Mouse (Mus musculus) lung, embryonic 16.5 days (tissue): ENCODE data around the gene Smco2. TPM values are rescaled to one million over a fixed set of nuclear protein-coding genes. Genes with fewer than 3 reads are reported as not detected.

Source experiments
- ATAC-seq: fragments of 200-750 bp; cut with Nextera tagmentation; 2 replicates; pipeline ENCODE4 v1.8.0; 2017; ENCODE audit warnings: low read depth, mild to moderate bottlenecking, moderate library complexity
- H3K27ac ChIP-seq: fragments of 300-500 bp; sonication (generic); 2 replicates; pipeline ENCODE4 v1.5.1; 2014; ENCODE audit warnings: mild to moderate bottlenecking, control low read depth, low read length
- H3K27me3 ChIP-seq: fragments of 300-500 bp; sonication (generic); 2 replicates; pipeline ENCODE4 v1.6.1; 2014; ENCODE audit warnings: low read depth, low read length, mixed read lengths; ENCODE audit not compliant: control insufficient read depth, insufficient read depth
- H3K36me3 ChIP-seq: fragments of 300-500 bp; sonication (generic); 2 replicates; pipeline ENCODE4 v1.6.1; 2014; ENCODE audit warnings: low read length; ENCODE audit not compliant: control insufficient read depth, insufficient read depth
- H3K4me1 ChIP-seq: fragments of 300-500 bp; sonication (generic); replicated peaks from 2 replicates; pipeline ENCODE4 v1.6.1; 2014; ENCODE audit warnings: low read length, mixed read lengths; ENCODE audit not compliant: control insufficient read depth, insufficient read depth
- H3K4me2 ChIP-seq: fragments of 300-500 bp; sonication (generic); 2 replicates; pipeline ENCODE4 v1.6.1; 2014; ENCODE audit warnings: low read depth, low read length, control low read depth
- H3K4me3 ChIP-seq: fragments of 300-500 bp; sonication (generic); 2 replicates; pipeline ENCODE4 v1.5.1; 2014; ENCODE audit warnings: mild to moderate bottlenecking, low read length, control low read depth
- H3K9ac ChIP-seq: fragments of 300-500 bp; sonication (generic); 2 replicates; pipeline ENCODE4 v1.6.1; 2014; ENCODE audit warnings: low read length, control low read depth
- H3K9me3 ChIP-seq: fragments of 300-500 bp; sonication (generic); 2 replicates; pipeline ENCODE4 v1.6.1; 2016; ENCODE audit warnings: low read length; ENCODE audit not compliant: control insufficient read depth
- WGBS: fragments of 180-500 bp; shearing (Covaris S2); extraction: QIAGEN DNeasy Blood & Tissue Kit; methylation state at CpG from one replicate; pipeline ENCODE4 v1.1.7; 2014; 5-methylcytosine and 5-hydroxymethylcytosine counted together
- polyA plus RNA-seq: library from polyadenylated mRNA; unstranded; fragments of >200 nt; fragmentation: Nextera tagmentation; extraction: Ambion mirVana; gene quantifications from 2 replicates; pipeline ENCODE4 v1.2.1, GENCODE M21; 2015

Gene Smco2
- polyA plus RNA-seq, 1 experiment from 2014 or later, result not detected

DNA sequence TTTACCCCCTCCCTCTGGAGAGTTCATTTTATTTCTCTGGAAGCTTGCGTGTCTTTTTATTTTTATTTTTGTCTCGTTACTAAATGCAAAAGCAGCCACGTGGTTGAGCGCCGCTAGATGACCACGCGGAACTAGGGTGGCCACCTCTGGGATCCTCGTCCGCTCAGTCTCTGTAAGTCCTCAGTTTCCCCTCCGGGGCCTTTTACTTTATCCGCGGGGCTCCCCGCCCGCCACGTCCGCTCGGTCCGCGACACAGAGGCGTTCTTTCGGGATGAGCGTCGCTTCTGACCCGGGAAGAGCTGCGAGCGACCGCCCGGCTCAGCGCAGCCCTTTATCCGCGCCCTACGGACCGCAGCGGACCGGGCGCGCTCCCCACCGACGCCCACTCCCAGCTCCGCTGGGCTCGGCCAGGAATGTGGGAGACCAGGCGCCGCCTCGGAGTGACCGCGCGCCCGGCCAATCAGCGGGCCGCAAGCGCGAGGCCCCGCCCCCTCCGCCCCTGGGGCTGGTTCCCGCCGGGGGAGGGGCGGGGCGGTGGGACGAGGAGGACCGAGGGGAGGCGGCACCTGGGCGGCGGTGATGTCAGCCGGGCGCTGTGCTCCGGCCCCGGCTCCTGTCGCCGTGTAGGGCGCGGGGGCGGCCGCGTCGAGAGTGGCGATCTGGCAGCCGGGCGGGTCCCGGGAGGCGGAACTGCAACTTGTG lies 38.2 kb downstream of the Smco2 start, which contains the start of gene Ppfibp1:
TSS of gene Ppfibp1 (plus strand) at position 530 of the 702 bp plus-strand sequence.
- under 1% methylated on average over 72 of the region's 80 CpGs for WGBS
- peaks cover 22% of the 10 kb centered on the region for H3K4me1 ChIP-seq
- ATAC-seq, result peak; percentile 97

GRCm38 (mm10) chr6:146888660-146889490 lies 39.0 kb downstream of the Smco2 start:
- Histone ChIP-seq H3K4me3 (peak overlapping the region; percentile 87), H3K27ac (peak overlapping the region; percentile 83), H3K9ac (peak overlapping the region; percentile 97), H3K27me3 (no peaks in the 10 kb centered on the region), H3K36me3 (no peaks in the 10 kb centered on the region), H3K9me3 (no peaks in the 10 kb centered on the region), H3K4me2 (peak overlapping the region; percentile 87), H3K4me1 (peaks cover 22% of the 10 kb centered on the region)
- peak; percentile 60 for ATAC-seq
- 6% methylated on average over 26 of the region's 26 CpGs for WGBS

More for the DNA sequence above, 38.2 kb downstream of the Smco2 start, which contains the start of gene Ppfibp1:
- H3K9me3 ChIP-seq, result no peaks in the 10 kb centered on the region
- H3K9ac ChIP-seq, result peak within 1 kb of the TSS; percentile 97
- peak within 1 kb of the TSS; percentile 83 for H3K27ac ChIP-seq
- H3K27me3 ChIP-seq, result no peaks in the 10 kb centered on the region
- H3K4me2 ChIP-seq, result peak within 1 kb of the TSS; percentile 87
- no peaks in the 10 kb centered on the region for H3K36me3 ChIP-seq
- peak within 1 kb of the TSS; percentile 87 for H3K4me3 ChIP-seq

DNA sequence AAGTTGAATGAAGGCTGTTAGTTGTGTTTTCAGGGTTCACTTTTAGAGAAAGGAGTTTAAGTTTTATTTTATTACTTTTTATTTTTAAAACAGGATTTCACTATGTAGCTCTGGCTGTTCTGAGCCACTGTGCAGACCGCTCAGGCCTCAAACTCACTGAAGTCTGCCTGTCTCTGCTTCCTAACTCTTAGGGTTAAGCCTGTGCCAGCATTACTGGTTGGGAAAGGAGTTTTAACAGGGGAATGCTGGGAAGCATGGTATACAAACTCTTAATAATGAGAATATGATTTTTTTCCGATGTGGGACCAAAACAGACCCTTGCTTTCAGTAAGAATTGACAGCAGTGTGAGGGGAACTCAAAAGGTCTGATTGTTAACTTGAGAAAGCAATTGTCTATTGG lies 40.3 kb downstream of the Smco2 start:
- H3K4me3 ChIP-seq, result no peak overlapping the region
- H3K9me3 ChIP-seq, result no peaks in the 10 kb centered on the region
- peaks cover 20% of the 10 kb centered on the region for H3K4me1 ChIP-seq
- H3K27ac ChIP-seq, result no peak overlapping the region
- H3K9ac ChIP-seq, result no peak overlapping the region
- ATAC-seq, result no peak
- WGBS, result 52% methylated on average over 2 of the region's 2 CpGs
- peak overlapping the region; percentile 23 for H3K4me2 ChIP-seq
- H3K36me3 ChIP-seq, result no peaks in the 10 kb centered on the region
- H3K27me3 ChIP-seq, result no peaks in the 10 kb centered on the region

GRCm38 (mm10) chr6:146890633-146891032 lies 40.7 kb downstream of the Smco2 start:
- Histone ChIP-seq H3K36me3 (no peaks in the 10 kb centered on the region), H3K9me3 (no peaks in the 10 kb centered on the region), H3K4me1 (peaks cover 20% of the 10 kb centered on the region), H3K27me3 (no peaks in the 10 kb centered on the region), H3K4me3 (no peak overlapping the region), H3K9ac (0 out of 2 replicates have a peak overlapping the region, but pooled peaks have one; percentile 0), H3K4me2 (peak overlapping the region; percentile 23), H3K27ac (no peak overlapping the region)
- no peak for ATAC-seq

DNA sequence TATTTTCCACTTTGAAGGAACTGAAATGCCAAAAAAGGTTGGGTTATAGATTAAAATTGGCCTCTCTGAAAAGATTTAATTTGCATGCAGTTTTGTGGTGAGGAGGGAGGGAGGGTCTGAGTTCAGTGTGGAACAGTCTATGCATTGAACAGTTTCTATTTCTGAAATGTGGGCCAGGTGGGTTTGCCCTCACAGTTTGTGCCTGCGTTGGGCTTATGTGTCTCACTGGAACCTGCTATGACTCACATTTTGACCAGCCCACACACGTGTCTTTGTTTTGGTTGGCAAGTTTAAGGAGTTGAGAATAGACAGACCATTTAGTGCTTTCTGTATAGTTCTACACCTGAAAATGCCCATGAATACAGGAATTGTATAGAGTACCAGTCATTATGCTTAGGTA lies 44.0 kb downstream of the Smco2 start:
- no peak for ATAC-seq
- Histone ChIP-seq H3K4me2 (no peak overlapping the region), H3K36me3 (no peaks in the 10 kb centered on the region), H3K4me3 (no peak overlapping the region), H3K9me3 (no peaks in the 10 kb centered on the region), H3K27me3 (no peaks in the 10 kb centered on the region), H3K9ac (no peak overlapping the region), H3K4me1 (peaks cover 19% of the 10 kb centered on the region), H3K27ac (no peak overlapping the region)
- WGBS, result 65% methylated on average over 2 of the region's 2 CpGs

- 74% methylated on average over 6 of the region's 6 CpGs for WGBS
- Histone ChIP-seq H3K36me3 (0 out of 2 replicates have a peak, but pooled peaks cover 2% of the 10 kb centered on the region), H3K27me3 (no peaks in the 10 kb centered on the region), H3K4me3 (no peak overlapping the region), H3K4me1 (peaks cover 10% of the 10 kb centered on the region), H3K4me2 (no peak overlapping the region), H3K9ac (no peak overlapping the region), H3K9me3 (no peaks in the 10 kb centered on the region), H3K27ac (no peak overlapping the region)
- ATAC-seq, result no peak
Measured at GRCm38 (mm10) chr6:146898709-146899108, 48.8 kb downstream of the Smco2 start.

DNA sequence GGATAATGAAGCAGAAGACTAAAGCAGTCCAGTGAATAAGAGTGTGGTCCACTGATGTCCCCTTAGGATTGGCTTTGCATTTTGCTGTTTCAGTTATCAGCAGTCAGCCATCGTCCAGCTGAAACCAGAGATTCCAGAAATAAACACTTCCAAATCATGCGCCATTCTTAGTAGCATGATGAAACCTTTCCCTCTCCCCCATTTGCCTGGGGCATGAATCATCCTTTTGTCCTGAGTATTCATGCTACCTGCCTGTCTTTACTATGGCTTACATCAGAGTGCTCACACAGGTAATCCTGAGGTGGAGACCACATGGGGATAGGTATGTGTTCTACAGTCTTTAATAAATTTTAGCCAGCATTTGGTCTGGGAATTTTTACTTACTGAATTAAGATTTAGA lies 49.7 kb downstream of the Smco2 start:
- Histone ChIP-seq H3K4me3 (no peak overlapping the region), H3K27me3 (no peaks in the 10 kb centered on the region), H3K36me3 (0 out of 2 replicates have a peak, but pooled peaks cover 2% of the 10 kb centered on the region), H3K9me3 (no peaks in the 10 kb centered on the region), H3K27ac (no peak overlapping the region), H3K9ac (no peak overlapping the region), H3K4me1 (peaks cover 10% of the 10 kb centered on the region), H3K4me2 (no peak overlapping the region)
- no peak for ATAC-seq
- WGBS, result 48% methylated on average over 2 of the region's 2 CpGs

DNA sequence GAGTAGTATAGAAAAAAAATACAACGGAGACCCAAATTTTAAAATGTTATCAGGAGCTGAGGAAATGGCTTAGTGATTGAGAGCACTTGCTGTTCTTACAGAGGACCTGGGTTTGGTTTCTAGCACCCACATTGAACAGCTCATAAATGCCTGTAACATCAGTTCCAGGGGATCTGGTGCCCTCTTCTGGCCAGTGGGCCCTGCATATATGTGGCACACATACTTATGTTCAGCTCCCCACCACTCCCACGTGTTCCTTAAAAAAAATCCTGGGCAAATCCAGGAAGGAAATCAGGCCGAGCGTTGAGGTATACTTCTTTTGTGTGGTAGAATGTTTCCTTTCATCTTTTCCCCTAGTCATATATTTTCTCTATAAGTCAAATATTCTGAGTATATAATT lies 52.0 kb downstream of the Smco2 start:
- Histone ChIP-seq H3K9ac (no peak overlapping the region), H3K9me3 (no peaks in the 10 kb centered on the region), H3K4me3 (no peak overlapping the region), H3K36me3 (0 out of 2 replicates have a peak, but pooled peaks cover 2% of the 10 kb centered on the region), H3K27me3 (no peaks in the 10 kb centered on the region), H3K4me1 (peaks cover 10% of the 10 kb centered on the region), H3K4me2 (no peak overlapping the region), H3K27ac (no peak overlapping the region)
- 84% methylated on average over 4 of the region's 4 CpGs for WGBS
- ATAC-seq, result no peak

DNA sequence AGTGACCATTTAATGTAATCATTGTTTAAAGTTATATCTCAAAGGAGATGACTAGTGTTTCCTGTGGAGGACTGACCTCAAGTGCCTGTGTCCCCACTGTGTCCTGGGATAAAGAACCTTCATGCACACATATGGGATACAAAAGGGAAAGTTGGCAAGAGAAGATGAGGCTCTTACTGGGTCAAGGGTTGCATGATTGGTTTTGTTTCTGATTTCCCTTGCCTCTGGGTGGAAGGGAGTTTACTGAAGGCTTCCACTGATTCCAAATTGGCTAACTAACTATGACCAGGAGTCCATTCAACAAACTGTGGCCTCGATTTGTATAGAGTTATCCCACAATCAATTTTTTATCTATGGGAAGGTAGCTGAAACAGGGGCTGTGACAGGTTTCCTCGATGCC lies 53.7 kb downstream of the Smco2 start:
- WGBS, result 91% methylated on average over 2 of the region's 2 CpGs
- Histone ChIP-seq H3K4me3 (no peak overlapping the region), H3K27ac (no peak overlapping the region), H3K36me3 (0 out of 2 replicates have a peak, but pooled peaks cover 2% of the 10 kb centered on the region), H3K9me3 (no peaks in the 10 kb centered on the region), H3K4me2 (no peak overlapping the region), H3K9ac (no peak overlapping the region), H3K4me1 (peaks cover 9% of the 10 kb centered on the region), H3K27me3 (no peaks in the 10 kb centered on the region)
- ATAC-seq, result no peak
